Mouse (Mus musculus): ENCODE results near the gene Kif3b. TPM values are rescaled to one million over a fixed set of nuclear protein-coding genes. Genes with fewer than 3 reads are reported as not detected.

The Kif3b gene
- polyA plus RNA-seq, 2 experiments: 1.8 to 2.5 TPM

GRCm38 (mm10) chr2:153343191-153343590, 52.0 kb downstream of the Kif3b start:
- DNase-seq (ENCODE audit: low read depth in 3 of 3, low spot score in 3 of 3) (no peak), ATAC-seq (ENCODE audit: insufficient read depth) (no peak)
- no peak overlapping the region for H3K9ac ChIP-seq (replicated peaks)
- H3K27me3 ChIP-seq (ENCODE audit: control insufficient read depth, insufficient read depth, low read length): no peaks in the 10 kb centered on the region
- TF ChIP-seq CTCF (IDR thresholded peaks at IDR 0.05; ENCODE audit: low read depth) (no peak), EP300 (IDR thresholded peaks at IDR 0.05; ENCODE audit: low read depth) (no peak)
- no peak overlapping the region for H3K4me2 ChIP-seq (ENCODE audit: low read depth)
- H3K9me3 ChIP-seq (ENCODE audit: control insufficient read depth, low read length): no peaks in the 10 kb centered on the region
- H3K36me3 ChIP-seq (replicated peaks; ENCODE audit: control insufficient read depth, insufficient read depth, low read depth): no peaks in the 10 kb centered on the region
- peak overlapping the region; percentile 57 for H3K27ac ChIP-seq
- H3K4me1 ChIP-seq (replicated peaks; ENCODE audit: control insufficient read depth in 2 of 2, insufficient read depth in 2 of 2, low read length in 1 of 2): peaks cover 24 to 32% of the 10 kb centered on the region in 2 experiments
- H3K4me3 ChIP-seq (ENCODE audit: insufficient read depth in 1 of 2, low read depth in 2 of 2, low read length in 2 of 2): no peak overlapping the region

- Histone ChIP-seq H3K27me3 (ENCODE audit: control insufficient read depth, insufficient read depth, low read length) (no peaks in the 10 kb centered on the region), H3K4me1 (replicated peaks; ENCODE audit: control insufficient read depth in 2 of 2, insufficient read depth in 2 of 2, low read length in 1 of 2) (peaks cover 40 to 44% of the 10 kb centered on the region in 2 experiments), H3K4me2 (ENCODE audit: low read depth) (peak overlapping the region; percentile 94), H3K4me3 (ENCODE audit: insufficient read depth in 1 of 2, low read depth in 2 of 2, low read length in 2 of 2) (peak overlapping the region; percentile 100), H3K27ac (peak overlapping the region; percentile 78), H3K9ac (replicated peaks) (peak overlapping the region; percentile 99), H3K9me3 (ENCODE audit: control insufficient read depth, low read length) (no peaks in the 10 kb centered on the region), H3K36me3 (replicated peaks; ENCODE audit: control insufficient read depth, insufficient read depth, low read depth) (no peaks in the 10 kb centered on the region)
- TF ChIP-seq CTCF (IDR thresholded peaks at IDR 0.05; ENCODE audit: low read depth): no peak
- TF ChIP-seq EP300 (IDR thresholded peaks at IDR 0.05; ENCODE audit: low read depth): no peak
- DNase-seq (ENCODE audit: low read depth in 3 of 3, low spot score in 3 of 3): no peak
- ATAC-seq (ENCODE audit: insufficient read depth): no peak
- 6% methylated on average over 11 of the region's 11 CpGs for WGBS (ENCODE audit: insufficient replicate concordance)
These were observed 53.8 kb downstream of the Kif3b start for GRCm38 (mm10) chr2:153345071-153345453.

GRCm38 (mm10) chr2:153345454-153346220, 54.4 kb downstream of the Kif3b start, which contains the start of gene Asxl1:
Gene Asxl1, plus strand, starts transcription at chr2:153345829.
- ATAC-seq (ENCODE audit: insufficient read depth) (peak; percentile 93), DNase-seq (ENCODE audit: low read depth in 3 of 3, low spot score in 3 of 3) (peak; percentile 94 to 95 (median 94))
- H3K4me2 ChIP-seq (ENCODE audit: low read depth): peak within 1 kb of the TSS; percentile 94
- no peaks in the 10 kb centered on the region for H3K36me3 ChIP-seq (replicated peaks; ENCODE audit: control insufficient read depth, insufficient read depth, low read depth)
- H3K9ac ChIP-seq (replicated peaks): peak within 1 kb of the TSS; percentile 99
- under 1% methylated on average over 68 of the region's 79 CpGs for WGBS (ENCODE audit: insufficient replicate concordance)
- no peaks in the 10 kb centered on the region for H3K27me3 ChIP-seq (ENCODE audit: control insufficient read depth, insufficient read depth, low read length)
- H3K4me1 ChIP-seq (replicated peaks; ENCODE audit: control insufficient read depth in 2 of 2, insufficient read depth in 2 of 2, low read length in 1 of 2): peaks cover 46 to 49% of the 10 kb centered on the region in 2 experiments
- H3K4me3 ChIP-seq (ENCODE audit: insufficient read depth in 1 of 2, low read depth in 2 of 2, low read length in 2 of 2): peak within 1 kb of the TSS; percentile 100
- no peaks in the 10 kb centered on the region for H3K9me3 ChIP-seq (ENCODE audit: control insufficient read depth, low read length)
- H3K27ac ChIP-seq: peak within 1 kb of the TSS; percentile 81
- peak; percentile 27; the same call in 1 of the 2 replicates for TF ChIP-seq EP300 (IDR thresholded peaks at IDR 0.05; ENCODE audit: low read depth)
- TF ChIP-seq CTCF (IDR thresholded peaks at IDR 0.05; ENCODE audit: low read depth): no peak

- Histone ChIP-seq H3K36me3 (replicated peaks; ENCODE audit: control insufficient read depth, insufficient read depth, low read depth) (no peaks in the 10 kb centered on the region), H3K4me1 (replicated peaks; ENCODE audit: control insufficient read depth in 2 of 2, insufficient read depth in 2 of 2, low read length in 1 of 2) (peaks cover 55 to 58% of the 10 kb centered on the region in 2 experiments), H3K4me3 (ENCODE audit: insufficient read depth in 1 of 2, low read depth in 2 of 2, low read length in 2 of 2) (peak overlapping the region; percentile 100), H3K27ac (peak overlapping the region; percentile 81), H3K9me3 (ENCODE audit: control insufficient read depth, low read length) (no peaks in the 10 kb centered on the region), H3K27me3 (ENCODE audit: control insufficient read depth, insufficient read depth, low read length) (no peaks in the 10 kb centered on the region), H3K9ac (replicated peaks) (peak overlapping the region; percentile 99), H3K4me2 (ENCODE audit: low read depth) (peak overlapping the region; percentile 93)
- ATAC-seq (ENCODE audit: insufficient read depth): peak; percentile 47
- TF ChIP-seq EP300 (IDR thresholded peaks at IDR 0.05; ENCODE audit: low read depth) (no peak), CTCF (IDR thresholded peaks at IDR 0.05; ENCODE audit: low read depth) (no peak)
- 0% methylated on average over 72 of the region's 76 CpGs for WGBS (ENCODE audit: insufficient replicate concordance)
- peak in 2 of 3 experiments; percentile 37 to 39 for DNase-seq (ENCODE audit: low read depth in 3 of 3, low spot score in 3 of 3)
These were observed 55.3 kb downstream of the Kif3b start for GRCm38 (mm10) chr2:153346221-153347182.
